Mouse (Mus musculus): ENCODE results near the gene Tmem235.
"Not testable (repeated sequence)": the region's sequence is repeated elsewhere in the genome, so short reads cannot be mapped to it uniquely, and the experiment has no call there.

GRCm38 (mm10) chr11:117833509-117833908 is 27.0 kb upstream of the Tmem235 start:
- not testable (repeated sequence) for TF ChIP-seq CTCF (IDR thresholded peaks at IDR 0.05; ENCODE audit: extremely low read depth, insufficient read depth, insufficient read length, insufficient replicate concordance); POLR2A (IDR thresholded peaks at IDR 0.05; ENCODE audit: low read depth, low read length)

Measured in spleen, adult 2 months (tissue).